Comparison of ENCODE assay signal across 9 mouse cellular contexts in the genomic region with DNA sequence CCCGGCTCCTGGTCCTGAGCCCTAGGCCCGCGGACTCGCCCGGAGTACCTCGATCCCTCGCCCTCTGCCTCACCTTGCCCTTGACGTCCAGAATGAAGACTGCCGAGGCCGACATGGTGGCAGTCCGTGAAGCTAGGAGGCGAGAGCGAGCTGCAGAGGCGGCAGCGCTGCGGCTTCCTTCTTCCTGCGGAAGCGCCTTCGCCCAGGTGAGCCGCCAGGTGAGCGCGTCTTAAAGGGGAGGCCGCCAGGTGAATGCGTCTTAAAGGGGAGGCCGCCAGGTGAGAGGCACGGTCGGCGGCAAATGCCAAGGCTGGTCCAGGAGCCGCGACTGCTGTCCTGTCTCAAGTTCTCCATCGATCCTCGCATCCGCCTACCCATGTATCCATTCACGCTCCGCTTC. TPM values are rescaled to one million over a fixed set of nuclear protein-coding genes. Genes with fewer than 3 reads are reported as not detected.
DNase-seq lines count a peak whose midpoint lies in the region; ATAC-seq and TF ChIP-seq lines count a peak whose summit lies in the region.
"Had no signal": no experiment of that assay in that cellular context is flagged by ENCODE, and none has a peak within 500 bp of the region (broad histone marks: within the 10 kb centered on the region; RNA-seq: fewer than 3 reads in every experiment).

A gene (minus strand): TSS at position 204 of the 400 bp plus-strand sequence.

- ATAC-seq in hindbrain, embryonic 16.5 days, result no peak
- no peak for ATAC-seq in liver, embryonic 13.5 days (ENCODE audit: low read depth)
- ATAC-seq in stomach, postnatal 0 days (ENCODE audit: low FRiP score, low TSS enrichment), result peak; percentile 77
- no peak for ATAC-seq in erythroid progenitor cell, adult 5-6 weeks (replicated peaks; ENCODE audit: low FRiP score, poor library complexity, severe bottlenecking)

- peak within 1 kb of the TSS; percentile 54 for H3K4me3 ChIP-seq in testis, adult 2 months (ENCODE audit: control insufficient read depth, low read depth, low read length)
- H3K4me3 ChIP-seq in hindbrain, embryonic 16.5 days (ENCODE audit: low read length), result peak within 1 kb of the TSS; percentile 40
- H3K4me3 ChIP-seq in liver, embryonic 13.5 days (replicated peaks), result 0 out of 2 replicates have a peak within 1 kb of the TSS, but pooled peaks have one; percentile 7
- peak within 1 kb of the TSS; percentile 49 for H3K4me3 ChIP-seq in stomach, postnatal 0 days (ENCODE audit: low read depth, low read length)

- H3K4me1 ChIP-seq in testis, adult 2 months (ENCODE audit: control insufficient read depth, insufficient read depth, low read length), result peaks cover 19% of the 10 kb centered on the region
- no peaks in the 10 kb centered on the region for H3K4me1 ChIP-seq in hindbrain, embryonic 16.5 days (ENCODE audit: control insufficient read depth, insufficient read depth, low read depth, low read length)
- H3K4me1 ChIP-seq in liver, embryonic 13.5 days (replicated peaks), result peaks cover 30% of the 10 kb centered on the region
- H3K4me1 ChIP-seq in stomach, postnatal 0 days (replicated peaks; ENCODE audit: control insufficient read depth, insufficient read depth), result no peaks in the 10 kb centered on the region

- no peak for TF ChIP-seq CTCF in testis, adult 2 months (IDR thresholded peaks at IDR 0.05; ENCODE audit: control insufficient read depth, insufficient read depth, insufficient replicate concordance, low read depth, low read length)
- TF ChIP-seq CTCF in stomach, postnatal 0 days (IDR thresholded peaks at IDR 0.05; ENCODE audit: low read depth), result peak; percentile 68

- H3K9me3 ChIP-seq in hindbrain, embryonic 16.5 days (ENCODE audit: control insufficient read depth, low read length), result no peaks in the 10 kb centered on the region; the same call in 1 of the 2 replicates
- no peaks in the 10 kb centered on the region for H3K9me3 ChIP-seq in liver, embryonic 13.5 days (replicated peaks)
- H3K9me3 ChIP-seq in stomach, postnatal 0 days (ENCODE audit: control insufficient read depth, low read length), result no peaks in the 10 kb centered on the region
- H3K9me3 ChIP-seq: megakaryocyte, embryonic 14.5 days had no signal

- no peak for TF ChIP-seq POLR2A in testis, adult 2 months (IDR thresholded peaks at IDR 0.05; ENCODE audit: control insufficient read depth, low read depth, low read length)

- DNase-seq in testis, postnatal 14 days (ENCODE audit: low spot score), result no peak
- DNase-seq in liver, embryonic 13.5 days, result no peak
- peak; percentile 87 for DNase-seq in stomach, postnatal 0 days (ENCODE audit: low spot score)
- no peak for DNase-seq in adrenal gland, adult (ENCODE audit: inconsistent age in 2 of 2, low spot score in 1 of 2)
- DNase-seq in cerebellum, postnatal 36 days, result no peak

- TF ChIP-seq EP300 in stomach, postnatal 0 days (optimal IDR thresholded peaks at IDR 0.05), result no peak

- H3K27ac ChIP-seq in testis, adult 2 months (ENCODE audit: control insufficient read depth, insufficient read depth, low read depth, low read length), result no peak within 1 kb of the TSS
- H3K27ac ChIP-seq in hindbrain, embryonic 16.5 days (ENCODE audit: low read depth, low read length), result no peak within 1 kb of the TSS
- no peak within 1 kb of the TSS for H3K27ac ChIP-seq in liver, embryonic 13.5 days
- peak within 1 kb of the TSS; percentile 74 for H3K27ac ChIP-seq in stomach, postnatal 0 days (replicated peaks)

- H3K4me2 ChIP-seq in hindbrain, embryonic 16.5 days (ENCODE audit: low read length), result peak within 1 kb of the TSS; percentile 50
- no peak within 1 kb of the TSS for H3K4me2 ChIP-seq in liver, embryonic 13.5 days
- H3K4me2 ChIP-seq in stomach, postnatal 0 days (replicated peaks; ENCODE audit: low read depth), result peak within 1 kb of the TSS; percentile 49

- WGBS in hindbrain, embryonic 16.5 days, result 14% methylated on average over 30 of the region's 35 CpGs
- WGBS in liver, embryonic 13.5 days (ENCODE audit: insufficient replicate concordance), result 29% methylated on average over 35 of the region's 35 CpGs
- WGBS in stomach, postnatal 0 days, result 10% methylated on average over 30 of the region's 35 CpGs

- H3K27me3 ChIP-seq in testis, adult 2 months (ENCODE audit: control insufficient read depth, insufficient read depth, low read length), result no peaks in the 10 kb centered on the region
- H3K27me3 ChIP-seq in hindbrain, embryonic 16.5 days (replicated peaks; ENCODE audit: control insufficient read depth, insufficient read depth, low read length), result peaks cover 3% of the 10 kb centered on the region
- peaks cover 17% of the 10 kb centered on the region for H3K27me3 ChIP-seq in liver, embryonic 13.5 days
- H3K27me3 ChIP-seq in stomach, postnatal 0 days (ENCODE audit: control insufficient read depth, insufficient read depth, low read length), result no peaks in the 10 kb centered on the region

- H3K9ac ChIP-seq in hindbrain, embryonic 16.5 days (ENCODE audit: low read depth, low read length), result peak within 1 kb of the TSS; percentile 56
- H3K9ac ChIP-seq in liver, embryonic 13.5 days, result no peak within 1 kb of the TSS
- peak within 1 kb of the TSS; percentile 63 for H3K9ac ChIP-seq in stomach, postnatal 0 days (ENCODE audit: low read length)

- H3K36me3 ChIP-seq in testis, adult 2 months (ENCODE audit: control insufficient read depth, insufficient read depth, low read length), result no peaks in the 10 kb centered on the region
- no peaks in the 10 kb centered on the region for H3K36me3 ChIP-seq in hindbrain, embryonic 16.5 days (ENCODE audit: control insufficient read depth, insufficient read depth, low read length)
- no peaks in the 10 kb centered on the region for H3K36me3 ChIP-seq in liver, embryonic 13.5 days
- no peaks in the 10 kb centered on the region; the same call in 1 of the 2 replicates for H3K36me3 ChIP-seq in stomach, postnatal 0 days (ENCODE audit: control insufficient read depth, insufficient read depth, low read length)

RNA-seq across cellular contexts. Expression of the gene that starts here (rescaled TPM):
- 3.0 and 3.8 TPM in 2 replicates for polyA plus RNA-seq in testis, adult 2 months (2012; rRNA removed)
- 2.8 and 2.9 TPM in 2 replicates for polyA plus RNA-seq in hindbrain, embryonic 16.5 days (2015; fragmentation: Nextera tagmentation; extraction: Ambion mirVana)
- 0.17 and 0.24 TPM in 2 replicates for polyA plus RNA-seq in liver, embryonic 13.5 days (2015; fragmentation: Nextera tagmentation; extraction: Ambion mirVana)
- polyA plus RNA-seq in stomach, postnatal 0 days (2015; fragmentation: Nextera tagmentation; extraction: Ambion mirVana), result 84.9 and 90.6 TPM in 2 replicates
- total RNA-seq in erythroid progenitor cell, adult 5-6 weeks (2015; ENCODE audit: low replicate concordance), result 0.36 and 0.84 TPM in 2 replicates
- total RNA-seq in erythroid progenitor cell, adult 5-6 weeks (2017; ENCODE audit: low replicate concordance), result not detected in 2 replicates

Comparison
In these comparisons a context has a peak if more than half of its experiments do, and no peak if none do; other contexts are left out.
1. RNA of the gene that starts here (polyA plus RNA-seq): 84.9 to 90.6 TPM in stomach, postnatal 0 days; 3.0 to 3.8 TPM in testis, adult 2 months, 2.8 to 2.9 TPM in hindbrain, embryonic 16.5 days and 0.17 to 0.24 TPM in liver, embryonic 13.5 days; every median in the first group is over 10 times any median in the second.
2. Peak in every context shown above with its lines, with median percentiles within 50 percentile points of each other: H3K4me3 ChIP-seq.